Mouse (Mus musculus): Measurements from ENCODE around the gene Adamts17. TPM values are rescaled to one million over a fixed set of nuclear protein-coding genes. Genes with fewer than 3 reads are reported as not detected.

Gene Adamts17
- polyA plus RNA-seq, 1 experiment = not detected

DNA sequence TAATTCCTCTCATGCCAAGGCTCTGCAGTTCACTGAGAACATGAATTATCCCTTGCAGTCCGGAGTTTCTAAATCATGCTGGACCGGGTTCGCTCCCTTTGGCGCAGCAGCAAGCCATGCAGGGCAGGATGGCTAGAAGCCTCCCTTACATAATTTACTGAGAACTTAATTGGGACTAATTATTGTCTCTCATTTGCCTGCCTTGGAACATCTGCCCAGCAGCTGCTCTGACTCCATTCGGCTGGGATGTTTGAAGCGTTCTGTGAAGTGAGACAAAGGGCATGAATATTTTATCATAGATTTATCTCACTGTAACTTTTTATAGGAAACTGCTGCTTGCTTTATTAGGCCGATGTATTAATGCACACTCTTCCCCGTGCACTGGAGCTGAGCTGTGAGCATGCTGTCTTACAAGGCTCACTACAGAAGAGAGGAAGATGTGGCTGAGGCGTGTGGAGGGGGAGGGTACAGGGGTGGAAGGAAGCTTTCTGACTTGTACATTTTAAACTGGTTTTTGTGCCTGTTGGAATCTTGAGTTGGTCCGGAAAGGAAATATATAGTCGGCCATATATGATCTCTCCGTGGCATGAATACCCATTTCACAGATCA, 271.1 kb downstream of the Adamts17 start:
- TF ChIP-seq GATA1 (IDR thresholded peaks at IDR 0.05; ENCODE audit: low read length) = no peak

DNA sequence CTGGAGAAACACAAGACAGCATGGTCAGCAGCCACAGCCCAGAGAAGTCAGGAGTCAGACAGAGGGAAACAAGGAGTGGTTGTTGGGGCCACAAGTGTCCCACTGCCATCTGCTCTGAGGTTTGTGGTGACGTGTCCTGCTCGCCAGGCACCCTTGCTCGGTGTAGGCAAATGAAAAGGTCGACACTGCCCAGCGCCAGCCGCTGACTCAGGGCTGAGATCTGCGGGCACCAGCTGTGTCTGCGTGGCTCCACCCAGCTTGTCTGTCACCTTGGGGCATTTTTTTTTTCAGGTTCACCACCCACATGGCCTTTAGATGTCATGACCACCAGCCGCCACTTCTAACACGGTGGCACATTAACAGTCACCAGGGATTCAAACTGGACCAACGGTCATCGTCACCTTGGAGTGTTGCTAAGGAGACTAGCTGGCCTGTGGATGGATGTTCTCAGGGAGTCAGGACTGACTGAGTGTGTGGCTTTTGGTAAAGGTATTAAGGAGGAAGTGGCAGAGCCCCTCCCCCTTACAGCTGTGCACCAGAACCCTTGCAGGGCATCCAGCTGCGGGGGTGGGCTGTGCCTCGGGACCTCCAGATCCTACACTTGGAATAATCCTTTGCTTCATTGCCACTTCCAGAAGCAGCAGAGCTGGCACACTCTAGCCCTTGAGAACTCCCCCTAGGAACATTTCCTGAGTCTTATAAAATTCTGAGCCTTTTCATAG, 273.1 kb downstream of the Adamts17 start:
- no peak for TF ChIP-seq GATA1 (IDR thresholded peaks at IDR 0.05; ENCODE audit: low read length)

DNA sequence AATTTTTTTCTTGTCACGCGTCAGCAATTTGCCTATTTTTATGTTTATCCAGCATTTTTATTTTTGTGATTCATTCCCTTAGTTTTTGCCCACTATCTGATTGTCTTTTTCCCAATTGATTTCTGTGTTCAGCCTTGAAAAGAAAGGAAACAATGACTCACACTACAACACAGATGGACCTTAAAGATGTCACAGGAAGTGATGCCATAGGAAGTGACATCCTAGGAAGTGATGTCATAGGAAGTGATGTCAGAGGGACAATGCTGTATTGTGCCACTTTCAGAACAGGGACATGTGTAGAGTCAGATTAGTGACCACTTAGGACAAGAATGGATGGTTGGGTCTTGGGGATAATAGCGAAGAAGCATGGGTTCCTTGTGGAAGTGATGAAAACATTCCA, 274.5 kb downstream of the Adamts17 start:
- TF ChIP-seq GATA1 (IDR thresholded peaks at IDR 0.05; ENCODE audit: low read length) = no peak

DNA sequence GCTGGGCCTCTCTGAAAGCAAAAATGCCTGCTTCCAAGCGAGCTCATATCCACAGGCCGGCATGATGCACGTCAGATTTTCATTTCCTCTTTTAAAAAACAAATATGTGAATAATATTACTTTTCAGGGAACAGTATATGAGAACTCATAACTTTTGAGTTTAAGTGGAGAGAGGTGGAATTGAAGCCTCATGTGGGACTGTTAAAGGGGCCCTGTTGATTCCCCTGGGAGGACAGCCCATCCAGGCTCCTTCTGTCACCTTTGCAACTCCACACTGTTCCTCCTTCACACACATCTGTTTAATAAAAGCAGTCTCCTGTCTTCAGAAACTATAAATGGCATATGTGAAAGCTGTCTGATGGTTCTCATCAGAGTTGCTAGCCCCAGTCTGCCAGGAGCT, 275.5 kb downstream of the Adamts17 start:
- no peak for TF ChIP-seq GATA1 (IDR thresholded peaks at IDR 0.05; ENCODE audit: low read length)

DNA sequence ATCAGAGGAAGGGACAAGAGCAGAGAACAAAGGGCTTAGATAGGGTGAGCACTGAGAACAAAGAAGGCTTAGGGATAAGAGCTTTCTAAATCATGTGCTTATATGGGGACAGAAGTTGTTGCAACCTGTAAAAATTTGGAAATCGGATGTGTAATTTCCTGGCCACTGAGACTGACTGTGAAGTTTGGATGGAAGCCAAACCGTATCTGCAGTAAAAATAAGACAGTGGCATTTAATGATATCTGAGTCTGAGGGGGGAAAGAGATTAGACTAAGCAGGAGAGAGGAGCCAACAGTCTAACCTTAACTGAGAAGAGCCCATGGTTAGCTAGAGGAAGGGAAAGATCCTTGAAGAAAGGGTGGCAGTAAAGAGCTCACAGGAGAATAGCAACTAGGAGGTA, 295.6 kb downstream of the Adamts17 start:
- no peak for TF ChIP-seq GATA1 (IDR thresholded peaks at IDR 0.05; ENCODE audit: low read length)

DNA sequence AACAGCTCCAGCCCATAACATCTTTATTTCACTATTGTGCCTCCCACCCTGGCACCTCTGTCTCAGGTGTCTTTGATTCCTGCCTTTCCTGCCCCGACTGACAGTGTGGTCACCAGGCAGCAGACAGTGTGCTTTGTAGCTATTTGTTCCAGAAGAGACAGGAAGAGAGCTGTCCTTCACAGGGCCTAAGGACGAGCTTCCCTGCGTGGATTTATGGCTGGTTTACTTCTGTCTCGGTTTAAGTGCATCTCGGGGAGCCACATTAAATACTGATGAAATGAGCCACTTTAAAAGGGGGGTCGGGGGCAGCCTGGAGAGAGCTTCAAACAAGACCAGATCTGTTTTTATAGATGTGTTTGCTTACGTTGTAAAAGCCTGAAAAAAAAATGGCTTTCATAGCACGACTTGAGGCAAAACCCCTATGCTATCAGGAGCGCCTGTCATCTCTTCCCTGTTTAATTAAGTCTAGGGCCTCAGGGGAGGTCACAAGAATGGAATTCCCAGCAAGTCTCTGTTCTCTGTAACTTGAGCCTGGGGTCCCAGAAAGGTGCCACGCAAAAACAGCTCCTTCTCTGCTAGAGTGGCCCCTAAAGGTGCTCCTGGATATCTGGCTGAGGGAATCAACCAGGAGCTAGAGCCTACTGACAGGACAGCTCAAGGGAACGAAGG, 302.9 kb downstream of the Adamts17 start:
- no peak for TF ChIP-seq GATA1 (IDR thresholded peaks at IDR 0.05; ENCODE audit: low read length)

DNA sequence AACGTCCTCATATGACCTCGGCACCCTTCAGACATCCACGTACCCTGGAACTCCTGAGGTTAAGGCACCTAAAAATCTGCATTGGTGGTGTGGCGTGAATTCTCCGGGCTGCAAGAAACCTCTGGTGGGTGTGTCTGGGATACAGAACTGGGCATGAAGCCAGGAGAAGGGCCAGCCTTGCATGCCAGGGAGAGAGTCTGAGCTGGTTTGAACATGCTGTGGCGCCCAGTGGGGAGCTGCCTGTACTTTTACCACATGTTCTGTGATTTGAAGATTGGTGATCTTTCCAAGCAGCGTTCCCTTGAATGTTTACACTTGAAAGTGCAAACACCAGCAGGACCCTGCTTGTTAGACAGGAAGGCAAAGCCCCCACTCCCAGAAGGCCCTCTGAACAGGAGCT, 306.2 kb downstream of the Adamts17 start:
- no peak for TF ChIP-seq GATA1 (IDR thresholded peaks at IDR 0.05; ENCODE audit: low read length)

DNA sequence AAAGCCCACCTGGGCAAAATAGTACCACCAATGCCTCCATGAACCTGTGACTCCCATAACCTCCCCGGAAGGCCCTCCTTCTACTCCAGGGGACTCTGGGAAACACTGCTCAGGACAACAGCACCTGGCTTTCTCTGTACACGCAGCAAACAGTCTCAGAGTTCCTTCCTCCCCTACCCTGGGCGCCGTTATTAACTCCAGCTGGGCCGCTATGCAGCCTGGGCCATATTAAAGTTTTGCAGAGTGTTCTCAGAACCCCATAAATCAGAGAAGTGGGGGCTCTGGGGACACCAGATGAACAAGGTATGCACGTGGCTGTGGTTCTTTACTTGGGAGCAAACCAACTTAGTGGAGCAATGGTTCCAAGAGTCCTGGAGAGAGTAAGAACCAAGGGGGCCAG, 306.6 kb downstream of the Adamts17 start:
- TF ChIP-seq GATA1 (IDR thresholded peaks at IDR 0.05; ENCODE audit: low read length) = no peak

DNA sequence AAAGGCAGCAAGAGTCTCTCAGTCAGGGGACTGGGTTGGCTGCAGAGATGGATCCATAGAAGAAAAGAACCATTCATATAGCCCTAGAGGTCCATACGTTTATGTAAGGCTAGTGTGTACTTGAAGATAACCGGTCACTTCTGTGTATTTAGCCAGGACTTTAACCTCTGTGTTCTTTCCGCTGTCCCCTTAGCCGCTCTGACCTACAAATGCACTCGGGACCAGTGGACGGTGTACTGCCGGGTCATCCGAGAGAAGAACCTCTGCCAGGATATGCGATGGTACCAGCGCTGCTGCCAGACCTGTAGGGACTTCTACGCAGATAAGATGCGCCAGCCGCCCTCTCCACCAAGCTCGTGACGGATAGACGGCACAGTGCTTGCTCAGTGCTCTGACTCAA, 310.2 kb downstream of the Adamts17 start:
- TF ChIP-seq GATA1 (IDR thresholded peaks at IDR 0.05; ENCODE audit: low read length) = no peak

DNA sequence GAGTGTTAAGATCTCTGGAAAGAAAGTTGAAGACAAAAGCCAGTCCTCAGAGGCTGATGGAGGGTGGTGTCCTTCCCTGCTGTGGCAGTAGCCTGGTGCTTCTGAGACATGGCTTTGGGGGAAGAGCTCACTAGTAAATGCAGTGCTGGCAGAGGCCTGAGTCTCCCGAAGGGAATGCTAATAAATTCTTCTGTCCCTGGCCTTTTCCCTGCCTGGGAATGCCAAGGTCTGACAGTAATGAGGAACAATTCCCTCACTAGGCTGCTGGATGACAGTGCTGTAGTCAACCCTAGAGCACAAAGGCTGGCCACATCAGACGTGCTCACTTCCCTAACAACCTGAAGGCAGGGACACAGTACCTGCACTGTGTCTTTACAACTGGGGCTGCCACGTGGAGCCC, 313.1 kb downstream of the Adamts17 start:
- TF ChIP-seq GATA1 (IDR thresholded peaks at IDR 0.05; ENCODE audit: low read length) = no peak

DNA sequence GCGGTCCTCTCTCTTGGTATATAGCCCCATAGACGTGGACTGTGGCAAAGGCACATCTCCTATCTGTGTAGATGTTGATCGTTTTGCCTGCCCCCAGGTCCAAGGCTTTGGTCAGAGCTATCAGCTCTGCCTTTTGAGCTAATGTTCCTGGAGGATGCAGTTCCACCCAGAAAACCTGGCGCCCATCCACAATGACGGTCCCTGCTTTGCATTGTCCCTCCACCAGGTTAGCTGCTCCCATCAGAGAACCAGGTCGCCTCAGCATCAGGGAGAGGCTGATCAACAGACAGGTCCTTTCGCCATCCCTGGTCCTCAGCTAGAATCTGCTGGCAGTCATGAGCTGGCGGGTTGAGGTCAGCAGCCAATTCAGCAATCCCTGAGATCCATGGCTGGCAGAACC, 322.6 kb downstream of the Adamts17 start:
- TF ChIP-seq GATA1 (IDR thresholded peaks at IDR 0.05; ENCODE audit: low read length) = no peak

DNA sequence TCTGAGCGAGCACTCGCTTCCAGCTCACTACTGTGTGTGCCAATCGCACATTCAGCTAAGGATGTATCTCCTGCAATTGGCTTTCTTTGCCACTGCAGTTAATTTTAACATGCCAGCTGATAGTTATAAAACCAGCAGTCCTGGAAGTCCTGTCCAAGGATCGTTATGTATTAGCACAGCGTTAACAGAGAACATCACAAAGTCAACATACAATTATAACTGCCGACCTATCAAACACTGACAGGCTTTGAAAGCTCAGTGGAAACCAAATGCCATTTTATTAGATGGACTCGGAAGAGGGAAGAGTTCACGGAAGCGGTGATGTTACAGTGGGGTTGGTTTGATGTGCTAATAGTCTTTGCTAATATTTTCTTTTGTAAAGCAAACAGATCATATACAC, 328.8 kb downstream of the Adamts17 start:
- no peak for TF ChIP-seq GATA1 (IDR thresholded peaks at IDR 0.05; ENCODE audit: low read length)

DNA sequence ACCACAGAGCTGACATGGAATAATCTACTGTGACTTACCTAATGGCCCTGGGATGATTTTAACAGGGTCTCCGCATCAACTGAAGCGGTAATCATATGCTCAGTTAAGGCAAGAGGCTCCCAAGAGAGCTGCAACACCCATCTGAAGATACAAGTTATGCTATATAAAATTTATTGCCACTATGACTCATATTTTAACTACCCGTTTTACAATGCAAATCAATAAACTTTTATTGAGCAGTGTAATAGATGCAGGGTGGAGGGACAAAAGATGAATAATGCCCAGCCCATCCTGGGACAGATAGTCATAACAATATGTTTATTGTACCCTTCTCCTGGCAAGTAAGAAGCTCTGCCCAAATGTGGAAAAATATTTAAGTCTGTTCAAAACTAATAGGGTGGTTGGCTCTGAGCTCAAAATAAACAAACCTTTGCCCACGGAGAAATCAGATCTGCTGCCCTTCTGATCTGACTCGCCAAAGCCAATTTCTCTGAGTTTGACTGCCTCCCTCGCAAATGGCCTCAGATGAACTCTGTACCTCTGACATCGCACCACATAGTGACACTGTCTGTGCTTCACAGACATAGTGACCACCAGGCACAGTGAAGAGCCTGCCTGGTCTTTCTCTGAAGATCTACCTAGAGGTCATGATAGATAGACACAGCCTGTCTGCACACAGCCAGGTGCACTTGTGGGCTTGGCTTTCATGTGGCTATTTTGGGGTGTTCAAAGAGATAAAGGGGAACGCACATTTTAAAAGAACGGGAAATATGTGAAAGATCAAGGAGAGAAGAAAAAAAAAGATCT, 329.4 kb downstream of the Adamts17 start:
- TF ChIP-seq GATA1 (IDR thresholded peaks at IDR 0.05; ENCODE audit: low read length) = no peak

DNA sequence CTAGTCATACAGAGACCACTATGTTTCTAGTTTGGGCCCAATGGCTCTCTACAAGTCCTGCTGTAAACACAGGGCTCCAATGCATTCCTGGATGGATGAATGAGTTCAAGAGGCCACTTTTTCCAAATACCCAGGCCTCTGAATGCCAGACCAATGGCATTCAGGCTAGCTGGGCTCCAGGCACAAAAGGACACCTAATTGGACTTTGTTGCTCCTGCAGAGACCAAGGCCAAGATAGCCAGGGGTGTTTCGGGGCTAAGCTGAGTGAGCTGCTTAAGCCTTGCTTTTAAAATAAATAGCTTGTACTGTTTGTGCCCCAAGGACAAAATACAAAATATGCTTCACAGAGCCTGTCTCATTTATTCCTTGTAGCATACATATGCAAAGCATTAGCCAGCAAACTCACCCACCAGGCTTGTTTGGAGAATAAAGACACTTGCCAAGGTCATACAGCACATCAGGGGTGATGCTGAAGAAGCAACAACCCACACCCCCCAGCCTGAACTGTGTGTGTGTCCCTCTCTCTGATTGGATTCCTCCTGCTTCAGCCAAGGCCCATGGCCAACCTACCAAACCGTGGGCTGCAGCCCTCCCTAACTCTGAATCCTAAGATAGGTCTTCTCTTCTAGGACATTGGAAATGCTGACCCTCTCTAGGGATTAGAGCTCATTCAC, 334.1 kb downstream of the Adamts17 start:
- no peak for TF ChIP-seq GATA1 (IDR thresholded peaks at IDR 0.05; ENCODE audit: low read length)

DNA sequence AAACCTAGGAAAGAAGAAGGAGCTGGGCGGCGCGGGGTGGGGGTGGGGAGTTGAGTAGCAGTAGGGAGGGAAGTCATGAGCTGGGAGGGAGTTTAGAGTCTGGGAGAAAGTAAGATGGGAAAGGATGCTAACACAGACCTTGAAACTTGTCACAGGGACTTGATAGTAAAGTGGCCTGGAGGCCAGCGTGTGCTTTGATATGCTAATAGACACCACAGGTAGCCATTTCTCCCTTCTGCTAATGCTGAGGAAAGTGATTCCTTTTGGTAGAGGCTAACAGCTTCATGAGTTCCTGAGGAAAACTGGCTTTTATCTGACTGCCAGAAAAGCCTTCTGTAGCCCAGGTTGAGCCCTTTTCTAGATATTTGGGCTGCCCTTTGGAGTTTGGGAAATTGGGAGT, 344.3 kb downstream of the Adamts17 start:
- no peak for TF ChIP-seq GATA1 (IDR thresholded peaks at IDR 0.05; ENCODE audit: low read length)

Data from G1E-ER4 (cell line).